20 mouse cellular contexts compared by ENCODE assay signal in genomic region chr5:76577026-76577425, GRCm38 (mm10). TPM values are rescaled to one million over a fixed set of nuclear protein-coding genes. Genes with fewer than 3 reads are reported as not detected.
DNase-seq lines count a peak whose midpoint lies in the region; ATAC-seq and TF ChIP-seq lines count a peak whose summit lies in the region.
"Had no signal": no experiment of that assay in that cellular context is flagged by ENCODE, and none has a peak within 500 bp of the region (broad histone marks: within the 10 kb centered on the region; RNA-seq: fewer than 3 reads in every experiment).

No protein-coding gene starts in this region.

- no peak for TF ChIP-seq POLR2A in testis, adult 2 months (IDR thresholded peaks at IDR 0.05; ENCODE audit: control insufficient read depth, low read depth, low read length)

- H3K27me3 ChIP-seq in testis, adult 2 months (ENCODE audit: control insufficient read depth, insufficient read depth, low read length), result no peaks in the 10 kb centered on the region
- H3K27me3 ChIP-seq in embryonic facial prominence, embryonic 11.5 days (ENCODE audit: control insufficient read depth, insufficient read depth, low read length), result no peaks in the 10 kb centered on the region
- H3K27me3 ChIP-seq: embryonic facial prominence, embryonic 12.5 days; forebrain, embryonic 13.5 days; forebrain, embryonic 15.5 days had no signal

- peak overlapping the region; percentile 28; the same call in 1 of the 2 replicates for H3K4me3 ChIP-seq in testis, adult 2 months (ENCODE audit: control insufficient read depth, low read depth, low read length)
- H3K4me3 ChIP-seq in embryonic facial prominence, embryonic 11.5 days (ENCODE audit: low read depth, low read length), result no peak overlapping the region
- H3K4me3 ChIP-seq: embryonic facial prominence, embryonic 12.5 days; forebrain, embryonic 13.5 days; forebrain, embryonic 15.5 days had no signal

- 44% methylated on average over 3 of the region's 3 CpGs for WGBS in embryonic facial prominence, embryonic 11.5 days

- H3K9me3 ChIP-seq in embryonic facial prominence, embryonic 11.5 days (replicated peaks; ENCODE audit: control insufficient read depth, low read length), result no peaks in the 10 kb centered on the region
- H3K9me3 ChIP-seq: forebrain, embryonic 13.5 days; forebrain, embryonic 15.5 days had no signal

- no peak overlapping the region for H3K9ac ChIP-seq in embryonic facial prominence, embryonic 11.5 days (replicated peaks; ENCODE audit: low read length)
- H3K9ac ChIP-seq: embryonic facial prominence, embryonic 12.5 days; forebrain, embryonic 13.5 days; forebrain, embryonic 15.5 days; forebrain, postnatal 0 days had no signal

- no peaks in the 10 kb centered on the region; the same call in 1 of the 2 replicates for H3K4me1 ChIP-seq in testis, adult 2 months (ENCODE audit: control insufficient read depth, insufficient read depth, low read length)
- no peaks in the 10 kb centered on the region for H3K4me1 ChIP-seq in embryonic facial prominence, embryonic 11.5 days (ENCODE audit: control insufficient read depth, insufficient read depth, low read length)
- H3K4me1 ChIP-seq: embryonic facial prominence, embryonic 12.5 days; forebrain, embryonic 13.5 days; forebrain, embryonic 15.5 days had no signal

- DNase-seq in embryo, embryonic 11 days, result peak; percentile 5
- DNase-seq in embryo, embryonic 9.5 days (ENCODE audit: extremely low spot score), result no peak
- no peak for DNase-seq in testis, postnatal 10 days (ENCODE audit: low spot score)
- DNase-seq in embryonic facial prominence, embryonic 11.5 days (ENCODE audit: low spot score), result peak; percentile 54
- DNase-seq in lung, postnatal 14 days, result no peak
- no peak for DNase-seq in cerebellum, postnatal 4 days (ENCODE audit: low spot score in 2 of 2)
- DNase-seq: adrenal gland, adult 2 months; adrenal gland, postnatal 10 days; adrenal gland, postnatal 25 days; cerebellum, adult 11 months; cerebellum, adult 18-20 months; cerebellum, adult 8-10 months; cerebellum, adult 9-11 months; cerebellum, postnatal 14 days; cerebellum, postnatal 36 days; forebrain, postnatal 0 days had no signal

- no peak overlapping the region for H3K27ac ChIP-seq in testis, adult 2 months (ENCODE audit: control insufficient read depth, insufficient read depth, low read depth, low read length)
- no peak overlapping the region for H3K27ac ChIP-seq in embryonic facial prominence, embryonic 11.5 days (replicated peaks; ENCODE audit: low read depth, low read length)
- H3K27ac ChIP-seq: embryonic facial prominence, embryonic 12.5 days; forebrain, embryonic 13.5 days; forebrain, embryonic 15.5 days had no signal

- TF ChIP-seq CTCF in testis, adult 2 months (IDR thresholded peaks at IDR 0.05; ENCODE audit: control insufficient read depth, insufficient read depth, insufficient replicate concordance, low read depth, low read length), result no peak

- no peak for ATAC-seq in embryonic facial prominence, embryonic 11.5 days (replicated peaks; ENCODE audit: insufficient number of reproducible peaks, low FRiP score, low TSS enrichment, low read depth)
- ATAC-seq: forebrain, embryonic 13.5 days; forebrain, embryonic 15.5 days; forebrain, postnatal 0 days had no signal

- no peak overlapping the region for H3K4me2 ChIP-seq in embryonic facial prominence, embryonic 11.5 days (ENCODE audit: low read depth, low read length)
- H3K4me2 ChIP-seq: embryonic facial prominence, embryonic 12.5 days; forebrain, embryonic 13.5 days; forebrain, embryonic 15.5 days had no signal

- H3K36me3 ChIP-seq in testis, adult 2 months (ENCODE audit: control insufficient read depth, insufficient read depth, low read length), result no peaks in the 10 kb centered on the region; the same call in 1 of the 2 replicates
- H3K36me3 ChIP-seq in embryonic facial prominence, embryonic 11.5 days (replicated peaks; ENCODE audit: control insufficient read depth, insufficient read depth, low read depth, low read length), result no peaks in the 10 kb centered on the region
- H3K36me3 ChIP-seq: embryonic facial prominence, embryonic 12.5 days; forebrain, embryonic 15.5 days had no signal

RNA-seq across cellular contexts. Expression of gene Cep135, which starts 11.5 kb away (rescaled TPM):
- polyA plus RNA-seq in testis, adult 2 months (2012; rRNA removed), result 3.8 and 4.4 TPM in 2 replicates
- 10.6 and 13.3 TPM in 2 replicates for polyA plus RNA-seq in embryonic facial prominence, embryonic 11.5 days (2014; fragmentation: Nextera tagmentation; extraction: Ambion mirVana)

RNA-seq across cellular contexts. Expression of gene Exoc1, which starts 47.9 kb away (rescaled TPM):
- polyA plus RNA-seq in testis, adult 2 months (2012; rRNA removed), result 14.9 and 20.3 TPM in 2 replicates
- polyA plus RNA-seq in embryonic facial prominence, embryonic 11.5 days (2014; fragmentation: Nextera tagmentation; extraction: Ambion mirVana), result 48.2 and 50.4 TPM in 2 replicates

Comparison
In these comparisons a context has a peak if more than half of its experiments do, and no peak if none do; other contexts are left out.
1. DNase-seq: peak in embryo, embryonic 11 days (single experiment) and embryonic facial prominence, embryonic 11.5 days (single experiment); none in embryo, embryonic 9.5 days (single experiment), testis, postnatal 10 days (single experiment), lung, postnatal 14 days (single experiment) and cerebellum, postnatal 4 days (0 of 2).